Mouse (Mus musculus) kidney, embryonic 15.5 days (tissue): ENCODE results near the gene Tbxas1. TPM values are rescaled to one million over a fixed set of nuclear protein-coding genes. Genes with fewer than 3 reads are reported as not detected.

Experiments used
- ATAC-seq: fragments of 200-750 bp; cut with Nextera tagmentation; replicated peaks from 2 replicates; pipeline ENCODE4 v1.8.0; 2017; ENCODE audit warnings: moderate TSS enrichment; ENCODE audit not compliant: low FRiP score
- H3K27ac ChIP-seq: fragments of 300-500 bp; sonication (generic); 2 replicates; pipeline ENCODE4 v1.5.1; 2015; ENCODE audit warnings: mild to moderate bottlenecking, inconsistent platforms
- H3K27me3 ChIP-seq: fragments of 300-500 bp; sonication (generic); 2 replicates; pipeline ENCODE4 v1.6.1; 2015; ENCODE audit warnings: inconsistent platforms
- H3K36me3 ChIP-seq: fragments of 300-500 bp; sonication (generic); 2 replicates; pipeline ENCODE4 v1.6.1; 2015; ENCODE audit warnings: inconsistent platforms
- H3K4me1 ChIP-seq: fragments of 300-500 bp; sonication (generic); 2 replicates; pipeline ENCODE4 v1.6.1; 2015; ENCODE audit warnings: inconsistent platforms
- H3K4me2 ChIP-seq: fragments of 300-500 bp; sonication (generic); 2 replicates; pipeline ENCODE4 v1.6.1; 2015; ENCODE audit warnings: moderate library complexity, mild to moderate bottlenecking, inconsistent platforms
- H3K4me3 ChIP-seq: fragments of 300-500 bp; sonication (generic); replicated peaks from 2 replicates; pipeline ENCODE4 v1.5.1; 2015; ENCODE audit warnings: mild to moderate bottlenecking, inconsistent platforms
- H3K9ac ChIP-seq: fragments of 300-500 bp; sonication (generic); 2 replicates; pipeline ENCODE4 v1.6.1; 2015; ENCODE audit warnings: mild to moderate bottlenecking, inconsistent platforms
- H3K9me3 ChIP-seq: fragments of 300-500 bp; sonication (generic); replicated peaks from 2 replicates; pipeline ENCODE4 v1.6.1; 2016; ENCODE audit warnings: inconsistent platforms
- WGBS: fragments of 180-500 bp; shearing (Covaris S2); methylation state at CpG from one replicate; pipeline ENCODE4 v1.1.7; 2015; ENCODE audit warnings: mixed read lengths; 5-methylcytosine and 5-hydroxymethylcytosine counted together
- polyA plus RNA-seq: library from polyadenylated mRNA; unstranded; fragments of >200 nt; fragmentation: Nextera tagmentation; extraction: Ambion mirVana; gene quantifications from 2 replicates; pipeline ENCODE4 v1.2.1, GENCODE M21; 2015

The Tbxas1 gene
- polyA plus RNA-seq, 1 experiment from 2014 or later, result 6.4 TPM

DNA sequence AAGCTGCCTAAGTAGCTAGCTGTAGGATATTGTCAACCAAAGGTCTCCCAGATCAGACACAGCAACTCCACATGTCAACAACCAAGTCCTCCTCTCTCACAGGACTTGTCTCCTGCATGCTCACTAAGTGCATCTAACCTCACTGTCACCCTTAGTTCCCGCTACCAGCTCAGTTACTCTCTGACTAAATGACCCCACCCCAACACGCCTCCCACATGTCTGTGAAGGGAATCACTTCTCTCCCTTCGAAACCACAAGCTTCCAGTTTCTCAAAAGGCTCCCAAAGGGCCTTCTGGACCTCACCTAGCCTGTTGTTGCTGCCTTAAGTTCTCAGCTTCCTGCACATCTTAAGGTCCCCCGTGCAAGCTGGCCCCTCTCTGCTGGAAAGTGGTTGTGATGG, 25.9 kb downstream of the Tbxas1 start:
- H3K27me3 ChIP-seq, result no peaks in the 10 kb centered on the region
- no peak overlapping the region for H3K27ac ChIP-seq
- 0 out of 2 replicates have a peak, but pooled peaks cover 14% of the 10 kb centered on the region for H3K4me1 ChIP-seq
- H3K9ac ChIP-seq, result no peak overlapping the region
- WGBS, result 74% methylated on average over 4 of the region's 4 CpGs
- no peak for ATAC-seq
- H3K36me3 ChIP-seq, result no peaks in the 10 kb centered on the region
- H3K9me3 ChIP-seq, result no peaks in the 10 kb centered on the region
- H3K4me2 ChIP-seq, result no peak overlapping the region
- H3K4me3 ChIP-seq, result no peak overlapping the region

DNA sequence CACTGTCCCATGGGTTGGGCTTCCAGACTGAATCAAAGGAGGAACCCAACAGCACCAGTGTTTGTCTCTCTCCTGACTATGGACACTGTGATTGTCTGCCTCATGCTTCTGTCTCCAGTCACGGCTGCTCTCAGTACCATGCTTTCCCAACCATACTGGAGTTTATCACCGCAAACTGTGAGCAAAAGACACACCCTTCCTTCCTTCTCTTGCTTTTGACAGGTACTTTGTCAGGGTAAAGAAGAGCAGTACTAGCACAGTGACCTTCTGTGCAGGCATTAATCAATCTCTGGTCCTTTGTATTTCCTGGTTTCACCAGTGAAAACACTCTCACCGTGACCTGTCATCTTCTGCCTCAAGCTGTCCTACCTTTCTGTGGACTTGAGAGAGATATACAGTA, 26.4 kb downstream of the Tbxas1 start:
- Histone ChIP-seq H3K36me3 (no peaks in the 10 kb centered on the region), H3K27ac (no peak overlapping the region), H3K4me2 (no peak overlapping the region), H3K4me1 (0 out of 2 replicates have a peak, but pooled peaks cover 15% of the 10 kb centered on the region), H3K9ac (no peak overlapping the region), H3K9me3 (no peaks in the 10 kb centered on the region), H3K4me3 (no peak overlapping the region), H3K27me3 (no peaks in the 10 kb centered on the region)
- 58% methylated on average over 3 of the region's 3 CpGs for WGBS
- no peak for ATAC-seq

DNA sequence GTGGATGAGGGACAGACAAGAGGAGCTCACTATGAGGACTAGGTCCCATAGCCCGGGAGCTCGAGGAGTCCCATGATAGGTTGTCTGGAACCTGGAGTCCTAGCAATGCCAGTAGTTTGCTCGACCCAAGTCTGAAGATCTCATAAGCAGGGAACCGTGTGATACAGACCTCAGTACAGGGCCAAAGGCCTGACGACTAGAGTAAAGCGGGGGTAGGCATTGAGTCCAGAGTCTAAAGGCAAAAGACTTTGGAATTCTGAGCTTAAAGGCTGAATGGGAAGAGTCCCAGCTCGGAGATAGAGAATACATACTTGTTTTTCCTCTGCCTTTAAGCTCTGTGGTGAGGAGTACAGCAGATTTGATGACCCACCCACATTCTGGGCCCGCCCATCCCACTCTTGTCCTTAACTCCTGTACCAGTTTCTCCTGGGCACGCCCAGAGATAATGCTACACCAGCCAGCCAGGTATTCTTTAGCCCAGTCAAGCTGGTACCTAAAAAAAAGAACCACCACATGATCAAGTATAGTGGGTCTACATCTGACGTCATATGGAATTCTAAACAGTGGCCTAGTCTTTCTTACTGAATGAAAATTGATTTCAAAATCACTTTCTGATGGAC, 27.7 kb downstream of the Tbxas1 start:
- no peak for ATAC-seq
- 88% methylated on average over 10 of the region's 10 CpGs for WGBS
- Histone ChIP-seq H3K36me3 (no peaks in the 10 kb centered on the region), H3K4me1 (0 out of 2 replicates have a peak, but pooled peaks cover 8% of the 10 kb centered on the region), H3K9ac (no peak overlapping the region), H3K27me3 (no peaks in the 10 kb centered on the region), H3K4me3 (no peak overlapping the region), H3K27ac (no peak overlapping the region), H3K9me3 (no peaks in the 10 kb centered on the region), H3K4me2 (no peak overlapping the region)

- H3K4me3 ChIP-seq, result no peak overlapping the region
- H3K9ac ChIP-seq, result no peak overlapping the region
- 52% methylated on average over 6 of the region's 6 CpGs for WGBS
- no peaks in the 10 kb centered on the region for H3K9me3 ChIP-seq
- H3K36me3 ChIP-seq, result no peaks in the 10 kb centered on the region
- H3K27ac ChIP-seq, result no peak overlapping the region
- no peak overlapping the region for H3K4me2 ChIP-seq
- ATAC-seq, result 0 out of 2 replicates have a peak, but pooled peaks have one; percentile 44
- no peaks in the 10 kb centered on the region for H3K27me3 ChIP-seq
- 0 out of 2 replicates have a peak, but pooled peaks cover 8% of the 10 kb centered on the region for H3K4me1 ChIP-seq
These were observed 30.8 kb downstream of the Tbxas1 start for GRCm38 (mm10) chr6:38906005-38906404.

DNA sequence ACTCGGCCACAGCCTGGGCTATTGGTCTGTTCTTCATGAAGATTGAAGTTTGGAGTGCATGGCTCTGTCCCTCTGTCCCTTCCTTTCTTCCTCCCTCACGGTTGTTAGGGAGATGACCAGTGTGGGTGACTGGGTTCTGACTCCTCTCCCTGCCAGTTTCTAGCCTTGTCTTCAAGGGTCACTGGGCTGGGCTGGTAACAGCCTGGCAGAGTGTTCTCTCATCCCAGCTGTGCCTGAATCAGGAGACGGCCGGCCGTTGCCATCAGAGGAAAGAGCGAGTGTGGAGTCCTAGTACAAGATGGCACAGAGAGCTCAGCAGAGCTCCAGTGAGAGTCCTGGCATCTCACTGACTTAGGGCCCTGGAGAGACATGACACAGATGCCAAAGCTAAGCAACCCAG, 33.2 kb downstream of the Tbxas1 start:
- no peaks in the 10 kb centered on the region for H3K36me3 ChIP-seq
- no peak overlapping the region for H3K4me3 ChIP-seq
- no peaks in the 10 kb centered on the region for H3K27me3 ChIP-seq
- ATAC-seq, result no peak; the same call in 1 of the 2 replicates
- H3K4me2 ChIP-seq, result no peak overlapping the region
- H3K4me1 ChIP-seq, result 0 out of 2 replicates have a peak, but pooled peaks cover 5% of the 10 kb centered on the region
- WGBS, result 68% methylated on average over 6 of the region's 6 CpGs
- no peak overlapping the region for H3K9ac ChIP-seq
- H3K9me3 ChIP-seq, result no peaks in the 10 kb centered on the region
- no peak overlapping the region for H3K27ac ChIP-seq

DNA sequence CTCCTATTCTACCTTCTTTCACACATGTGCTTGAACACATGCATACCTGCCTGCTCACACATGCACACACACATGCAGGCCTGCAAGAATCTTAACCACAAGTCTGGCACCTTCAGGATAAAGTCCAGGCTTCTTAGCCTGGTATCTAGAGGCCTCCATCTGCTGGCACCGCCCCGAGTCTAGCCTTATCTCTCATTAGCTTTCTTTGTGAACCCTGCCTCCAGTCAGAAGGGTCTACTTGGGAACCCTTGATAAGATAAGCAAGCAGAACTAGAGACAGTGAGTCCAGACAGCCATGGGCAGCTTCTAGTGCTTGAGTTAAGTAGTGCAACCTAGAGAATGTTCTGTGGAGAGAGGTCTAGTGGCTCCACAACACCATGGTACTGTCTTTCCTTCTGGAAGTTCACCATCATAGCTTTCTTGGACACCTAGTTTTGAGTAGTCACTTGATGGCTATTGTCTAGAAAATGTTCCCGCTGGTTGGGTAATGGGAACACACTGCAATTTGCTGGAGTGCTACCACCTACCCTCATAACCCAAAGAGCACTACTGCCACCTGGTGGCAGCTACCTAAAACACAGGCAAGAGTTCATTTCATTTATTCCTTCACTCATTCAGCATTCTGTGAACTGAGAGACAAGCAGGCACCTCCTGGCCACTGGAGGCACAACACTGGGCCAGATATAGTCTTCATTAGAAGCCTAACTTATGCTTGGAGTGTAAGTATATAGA, 35.8 kb downstream of the Tbxas1 start:
- Histone ChIP-seq H3K9me3 (no peaks in the 10 kb centered on the region), H3K4me2 (no peak overlapping the region), H3K27me3 (no peaks in the 10 kb centered on the region), H3K36me3 (no peaks in the 10 kb centered on the region), H3K9ac (no peak overlapping the region), H3K27ac (no peak overlapping the region), H3K4me3 (no peak overlapping the region), H3K4me1 (0 out of 2 replicates have a peak, but pooled peaks cover 2% of the 10 kb centered on the region)
- peak; percentile 68 for ATAC-seq
- 68% methylated on average over 3 of the region's 3 CpGs for WGBS

- Histone ChIP-seq H3K4me3 (no peak overlapping the region), H3K4me1 (peaks cover 2% of the 10 kb centered on the region; the same call in 1 of the 2 replicates), H3K27ac (no peak overlapping the region), H3K36me3 (no peaks in the 10 kb centered on the region), H3K9ac (no peak overlapping the region), H3K4me2 (no peak overlapping the region), H3K27me3 (no peaks in the 10 kb centered on the region), H3K9me3 (no peaks in the 10 kb centered on the region)
- ATAC-seq, result no peak
These were observed 37.0 kb downstream of the Tbxas1 start for GRCm38 (mm10) chr6:38912121-38912660.

- H3K27me3 ChIP-seq, result no peaks in the 10 kb centered on the region
- ATAC-seq, result no peak
- H3K36me3 ChIP-seq, result no peaks in the 10 kb centered on the region
- H3K27ac ChIP-seq, result no peak overlapping the region
- H3K4me1 ChIP-seq, result peaks cover 8% of the 10 kb centered on the region; the same call in 1 of the 2 replicates
- WGBS, result 71% methylated on average over 9 of the region's 9 CpGs
- H3K4me3 ChIP-seq, result no peak overlapping the region
- no peak overlapping the region for H3K9ac ChIP-seq
- H3K9me3 ChIP-seq, result no peaks in the 10 kb centered on the region
- no peak overlapping the region for H3K4me2 ChIP-seq
These were observed 37.6 kb downstream of the Tbxas1 start for GRCm38 (mm10) chr6:38912845-38913244.

- no peak for ATAC-seq
These were observed 38.3 kb downstream of the Tbxas1 start for GRCm38 (mm10) chr6:38913386-38914042.

GRCm38 (mm10) chr6:38914181-38914580, 39.0 kb downstream of the Tbxas1 start:
- WGBS, result 86% methylated on average over 10 of the region's 10 CpGs
- no peak for ATAC-seq

More at GRCm38 (mm10) chr6:38913386-38914042, 38.3 kb downstream of the Tbxas1 start:
- no peak overlapping the region for H3K27ac ChIP-seq
- no peak overlapping the region for H3K4me3 ChIP-seq
- no peaks in the 10 kb centered on the region for H3K9me3 ChIP-seq
- no peak overlapping the region for H3K4me2 ChIP-seq
- WGBS, result 86% methylated on average over 13 of the region's 13 CpGs
- H3K4me1 ChIP-seq, result peaks cover 15% of the 10 kb centered on the region
- no peak overlapping the region for H3K9ac ChIP-seq
- H3K36me3 ChIP-seq, result no peaks in the 10 kb centered on the region
- H3K27me3 ChIP-seq, result no peaks in the 10 kb centered on the region

DNA sequence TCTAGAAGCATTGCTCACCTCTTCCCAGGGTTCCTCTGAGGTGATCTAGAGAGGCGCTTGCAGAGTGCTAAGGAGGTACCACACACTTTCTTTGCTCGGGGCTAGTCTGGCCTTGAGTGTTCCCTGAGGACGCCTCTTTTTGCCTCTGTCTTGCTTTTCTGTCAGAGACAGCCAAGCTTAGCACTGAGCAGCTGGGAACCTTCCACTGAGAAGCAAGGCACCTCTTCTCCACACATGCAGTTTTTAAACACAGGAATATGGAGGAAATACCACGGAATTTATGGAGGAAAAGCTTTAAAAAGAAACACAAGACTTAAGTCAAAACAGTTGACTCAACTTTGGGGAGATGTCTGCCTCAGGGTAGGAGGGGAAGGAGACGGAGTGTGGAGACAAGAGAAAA, 40.6 kb downstream of the Tbxas1 start:
- Histone ChIP-seq H3K27ac (no peak overlapping the region), H3K9ac (no peak overlapping the region), H3K27me3 (no peaks in the 10 kb centered on the region), H3K4me3 (no peak overlapping the region), H3K36me3 (no peaks in the 10 kb centered on the region), H3K4me2 (no peak overlapping the region), H3K4me1 (peaks cover 29% of the 10 kb centered on the region), H3K9me3 (no peaks in the 10 kb centered on the region)
- 61% methylated on average over 5 of the region's 5 CpGs for WGBS
- no peak for ATAC-seq

More at GRCm38 (mm10) chr6:38914181-38914580, 39.0 kb downstream of the Tbxas1 start:
- Histone ChIP-seq H3K4me2 (no peak overlapping the region), H3K36me3 (no peaks in the 10 kb centered on the region), H3K4me3 (no peak overlapping the region), H3K9me3 (no peaks in the 10 kb centered on the region), H3K27ac (no peak overlapping the region), H3K9ac (no peak overlapping the region), H3K27me3 (no peaks in the 10 kb centered on the region), H3K4me1 (peaks cover 22% of the 10 kb centered on the region)

DNA sequence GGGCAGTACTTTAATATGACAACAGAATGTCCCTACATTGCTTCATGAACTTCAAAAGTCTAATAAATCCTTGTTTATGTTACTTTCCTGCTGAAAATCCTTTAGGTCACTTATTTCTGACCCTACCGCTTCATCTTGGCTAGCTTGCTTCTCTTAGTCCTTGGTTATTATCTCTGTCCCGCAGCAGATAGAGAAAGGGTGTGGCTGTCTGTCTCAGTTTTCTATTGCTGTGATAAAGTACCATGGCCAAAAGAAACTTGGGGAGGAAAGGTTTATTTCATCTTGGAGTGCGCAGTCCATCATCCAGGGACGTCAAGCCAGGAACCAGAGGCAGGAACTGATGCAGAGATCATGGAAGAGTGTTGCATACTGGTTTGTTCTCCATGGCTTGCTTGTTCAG, 41.4 kb downstream of the Tbxas1 start:
- H3K4me1 ChIP-seq, result peaks cover 36% of the 10 kb centered on the region
- WGBS, result 69% methylated on average over 4 of the region's 4 CpGs
- no peak overlapping the region for H3K27ac ChIP-seq
- no peak overlapping the region for H3K4me2 ChIP-seq
- no peak overlapping the region for H3K4me3 ChIP-seq
- H3K27me3 ChIP-seq, result no peaks in the 10 kb centered on the region
- no peaks in the 10 kb centered on the region for H3K9me3 ChIP-seq
- ATAC-seq, result no peak
- no peak overlapping the region for H3K9ac ChIP-seq
- no peaks in the 10 kb centered on the region for H3K36me3 ChIP-seq
